Mouse (Mus musculus) kidney, adult 2 months (tissue): ENCODE results near the gene Mctp1.

ENCODE experiments used
- CTCF ChIP-seq: fragments of 200-500 bp; conservative IDR thresholded peaks from 2 replicates; pipeline ENCODE4 v1.5.1; 2011; ENCODE audit warnings: low read depth, mild to moderate bottlenecking, control low read depth, low read length, moderate library complexity, mixed read lengths; ENCODE audit not compliant: insufficient read depth, insufficient read length
- POLR2A ChIP-seq: fragments of 200-500 bp; IDR thresholded peaks from one replicate; pipeline ENCODE4 v1.6.1; 2011; ENCODE audit warnings: low read depth, low read length, control low read depth

GRCm38 (mm10) chr13:76484086-76484709 lies 99.9 kb downstream of the Mctp1 start:
- TF ChIP-seq CTCF: no peak
- TF ChIP-seq POLR2A: no peak
